Mouse (Mus musculus) forebrain, embryonic 15.5 days (tissue): Measurements from ENCODE around the gene Col9a1. TPM values are rescaled to one million over a fixed set of nuclear protein-coding genes. Genes with fewer than 3 reads are reported as not detected.
A peak's percentile ranks its signal among the peaks of the same experiment; 100 is the strongest.

Experiments
- ATAC-seq: fragments of 200-750 bp; cut with Nextera tagmentation; replicated peaks from 2 replicates; pipeline ENCODE4 v1.8.0; 2017; ENCODE audit warnings: mild to moderate bottlenecking, moderate TSS enrichment, moderate library complexity
- H3K27ac ChIP-seq: fragments of 300-500 bp; sonication (generic); replicated peaks from 2 replicates; pipeline ENCODE4 v1.5.1; 2015; ENCODE audit warnings: mild to moderate bottlenecking, inconsistent platforms
- H3K27me3 ChIP-seq: fragments of 300-500 bp; sonication (generic); 2 replicates; pipeline ENCODE4 v1.6.1; 2015; ENCODE audit warnings: inconsistent platforms
- H3K36me3 ChIP-seq: fragments of 300-500 bp; sonication (generic); 2 replicates; pipeline ENCODE4 v1.6.1; 2015; ENCODE audit warnings: mild to moderate bottlenecking, inconsistent platforms
- H3K4me1 ChIP-seq: fragments of 300-500 bp; sonication (generic); 2 replicates; pipeline ENCODE4 v1.6.1; 2015; ENCODE audit warnings: inconsistent platforms
- H3K4me2 ChIP-seq: fragments of 300-500 bp; sonication (generic); replicated peaks from 2 replicates; pipeline ENCODE4 v1.6.1; 2015; ENCODE audit warnings: mild to moderate bottlenecking, inconsistent platforms
- H3K4me3 ChIP-seq: fragments of 300-500 bp; sonication (generic); 2 replicates; pipeline ENCODE4 v1.5.1; 2015; ENCODE audit warnings: mild to moderate bottlenecking, inconsistent platforms
- H3K9ac ChIP-seq: fragments of 300-500 bp; sonication (generic); replicated peaks from 2 replicates; pipeline ENCODE4 v1.6.1; 2015; ENCODE audit warnings: mild to moderate bottlenecking, inconsistent platforms
- H3K9me3 ChIP-seq: fragments of 300-500 bp; sonication (generic); 2 replicates; pipeline ENCODE4 v1.6.1; 2016; ENCODE audit warnings: inconsistent platforms
- WGBS: fragments of 180-500 bp; shearing (Covaris S2); methylation state at CpG from one replicate; pipeline ENCODE4 v1.1.7; 2015; ENCODE audit warnings: mixed read lengths; 5-methylcytosine and 5-hydroxymethylcytosine counted together
- polyA plus RNA-seq: library from polyadenylated mRNA; unstranded; fragments of >200 nt; fragmentation: Nextera tagmentation; extraction: Ambion mirVana; gene quantifications from 2 replicates; pipeline ENCODE4 v1.2.1, GENCODE M21; 2015

Gene Col9a1
- polyA plus RNA-seq, 1 experiment from 2014 or later: 1.3 TPM

GRCm38 (mm10) chr1:24175761-24176160, 1.6 kb upstream of the Col9a1 start:
- H3K27ac ChIP-seq: no peak overlapping the region
- H3K9ac ChIP-seq: no peak overlapping the region
- no peaks in the 10 kb centered on the region for H3K9me3 ChIP-seq
- H3K36me3 ChIP-seq: no peaks in the 10 kb centered on the region
- no peak overlapping the region for H3K4me2 ChIP-seq
- 0 out of 2 replicates have a peak, but pooled peaks cover 3% of the 10 kb centered on the region for H3K4me1 ChIP-seq
- no peak overlapping the region for H3K4me3 ChIP-seq
- WGBS: 71% methylated on average over 3 of the region's 3 CpGs
- no peak for ATAC-seq
- H3K27me3 ChIP-seq: no peaks in the 10 kb centered on the region

- Histone ChIP-seq H3K4me2 (no peak overlapping the region), H3K9me3 (no peaks in the 10 kb centered on the region), H3K9ac (no peak overlapping the region), H3K27ac (no peak overlapping the region), H3K4me1 (no peaks in the 10 kb centered on the region), H3K27me3 (no peaks in the 10 kb centered on the region), H3K4me3 (no peak overlapping the region), H3K36me3 (no peaks in the 10 kb centered on the region)
- 87% methylated on average over 2 of the region's 2 CpGs for WGBS
- no peak for ATAC-seq
Measured at GRCm38 (mm10) chr1:24179856-24180255, 2.4 kb downstream of the Col9a1 start.

GRCm38 (mm10) chr1:24184981-24185380, 7.6 kb downstream of the Col9a1 start:
- Histone ChIP-seq H3K4me3 (no peak overlapping the region), H3K9me3 (no peaks in the 10 kb centered on the region), H3K4me2 (no peak overlapping the region), H3K9ac (no peak overlapping the region), H3K27ac (no peak overlapping the region), H3K27me3 (no peaks in the 10 kb centered on the region), H3K4me1 (no peaks in the 10 kb centered on the region), H3K36me3 (no peaks in the 10 kb centered on the region)
- WGBS: 69% methylated on average over 11 of the region's 11 CpGs
- ATAC-seq: no peak

GRCm38 (mm10) chr1:24186964-24187363, 9.6 kb downstream of the Col9a1 start:
- H3K27ac ChIP-seq: no peak overlapping the region
- no peaks in the 10 kb centered on the region for H3K4me1 ChIP-seq
- H3K9ac ChIP-seq: no peak overlapping the region
- no peaks in the 10 kb centered on the region for H3K27me3 ChIP-seq
- H3K4me2 ChIP-seq: no peak overlapping the region
- no peak for ATAC-seq
- H3K36me3 ChIP-seq: no peaks in the 10 kb centered on the region
- no peaks in the 10 kb centered on the region for H3K9me3 ChIP-seq
- 76% methylated on average over 11 of the region's 11 CpGs for WGBS
- H3K4me3 ChIP-seq: no peak overlapping the region

GRCm38 (mm10) chr1:24191668-24192067, 14.3 kb downstream of the Col9a1 start:
- Histone ChIP-seq H3K4me1 (peaks cover 13% of the 10 kb centered on the region), H3K36me3 (no peaks in the 10 kb centered on the region), H3K4me3 (no peak overlapping the region), H3K9me3 (no peaks in the 10 kb centered on the region), H3K27ac (no peak overlapping the region; the same call in 1 of the 2 replicates), H3K4me2 (no peak overlapping the region), H3K27me3 (no peaks in the 10 kb centered on the region), H3K9ac (no peak overlapping the region)
- 54% methylated on average over 4 of the region's 4 CpGs for WGBS
- peak; percentile 65; the same call in 1 of the 2 replicates for ATAC-seq

- no peak overlapping the region for H3K27ac ChIP-seq
- H3K4me1 ChIP-seq: peaks cover 15% of the 10 kb centered on the region
- no peak overlapping the region for H3K9ac ChIP-seq
- 57% methylated on average over 4 of the region's 4 CpGs for WGBS
- H3K27me3 ChIP-seq: no peaks in the 10 kb centered on the region; the same call in 1 of the 2 replicates
- no peaks in the 10 kb centered on the region for H3K9me3 ChIP-seq
- no peaks in the 10 kb centered on the region for H3K36me3 ChIP-seq
- H3K4me2 ChIP-seq: no peak overlapping the region
- H3K4me3 ChIP-seq: no peak overlapping the region
- no peak for ATAC-seq
Measured at GRCm38 (mm10) chr1:24194111-24194510, 16.7 kb downstream of the Col9a1 start.

GRCm38 (mm10) chr1:24195070-24195840, 17.8 kb downstream of the Col9a1 start:
- no peaks in the 10 kb centered on the region for H3K9me3 ChIP-seq
- 41% methylated on average over 12 of the region's 12 CpGs for WGBS
- no peak overlapping the region for H3K27ac ChIP-seq
- H3K36me3 ChIP-seq: no peaks in the 10 kb centered on the region
- H3K4me2 ChIP-seq: no peak overlapping the region
- no peak overlapping the region for H3K9ac ChIP-seq
- H3K4me1 ChIP-seq: peaks cover 15% of the 10 kb centered on the region
- peak; percentile 26; the same call in 1 of the 2 replicates for ATAC-seq
- no peak overlapping the region for H3K4me3 ChIP-seq
- no peaks in the 10 kb centered on the region; the same call in 1 of the 2 replicates for H3K27me3 ChIP-seq

GRCm38 (mm10) chr1:24195951-24196517, 18.6 kb downstream of the Col9a1 start:
- Histone ChIP-seq H3K4me2 (no peak overlapping the region), H3K9ac (no peak overlapping the region), H3K9me3 (no peaks in the 10 kb centered on the region), H3K27me3 (no peaks in the 10 kb centered on the region; the same call in 1 of the 2 replicates), H3K4me1 (peaks cover 15% of the 10 kb centered on the region), H3K36me3 (no peaks in the 10 kb centered on the region), H3K27ac (no peak overlapping the region), H3K4me3 (no peak overlapping the region)
- WGBS: 21% methylated on average over 3 of the region's 3 CpGs
- ATAC-seq: peak; percentile 57; the same call in 1 of the 2 replicates

GRCm38 (mm10) chr1:24211621-24212385, 34.4 kb downstream of the Col9a1 start:
- Histone ChIP-seq H3K4me2 (no peak overlapping the region), H3K27ac (no peak overlapping the region), H3K4me1 (no peaks in the 10 kb centered on the region), H3K36me3 (no peaks in the 10 kb centered on the region), H3K4me3 (no peak overlapping the region), H3K9ac (no peak overlapping the region), H3K9me3 (no peaks in the 10 kb centered on the region), H3K27me3 (no peaks in the 10 kb centered on the region)
- 32% methylated on average over 9 of the region's 9 CpGs for WGBS
- no peak for ATAC-seq

GRCm38 (mm10) chr1:24219041-24219440, 41.6 kb downstream of the Col9a1 start:
- Histone ChIP-seq H3K4me2 (no peak overlapping the region), H3K9ac (no peak overlapping the region), H3K4me1 (peaks cover 10% of the 10 kb centered on the region), H3K36me3 (no peaks in the 10 kb centered on the region), H3K9me3 (no peaks in the 10 kb centered on the region), H3K27ac (no peak overlapping the region), H3K4me3 (no peak overlapping the region), H3K27me3 (no peaks in the 10 kb centered on the region)
- ATAC-seq: peak; percentile 76
- WGBS: 41% methylated on average over 6 of the region's 6 CpGs

- no peaks in the 10 kb centered on the region for H3K27me3 ChIP-seq
- ATAC-seq: no peak
- 77% methylated on average over 2 of the region's 2 CpGs for WGBS
- H3K9ac ChIP-seq: no peak overlapping the region
- H3K27ac ChIP-seq: no peak overlapping the region
- no peak overlapping the region for H3K4me2 ChIP-seq
- H3K4me3 ChIP-seq: no peak overlapping the region
- H3K9me3 ChIP-seq: no peaks in the 10 kb centered on the region
- H3K36me3 ChIP-seq: no peaks in the 10 kb centered on the region
- H3K4me1 ChIP-seq: peaks cover 21% of the 10 kb centered on the region
Measured at GRCm38 (mm10) chr1:24222231-24222630, 44.8 kb downstream of the Col9a1 start.

- 63% methylated on average over 8 of the region's 8 CpGs for WGBS
- Histone ChIP-seq H3K9me3 (no peaks in the 10 kb centered on the region), H3K4me3 (no peak overlapping the region), H3K4me2 (no peak overlapping the region), H3K27me3 (no peaks in the 10 kb centered on the region), H3K27ac (peak overlapping the region; percentile 82), H3K36me3 (no peaks in the 10 kb centered on the region), H3K4me1 (peaks cover 23% of the 10 kb centered on the region), H3K9ac (no peak overlapping the region)
- ATAC-seq: no peak
Measured at GRCm38 (mm10) chr1:24222981-24223612, 45.7 kb downstream of the Col9a1 start.
